Mouse (Mus musculus) cortical plate, adult 2 months (tissue): ENCODE measurements around the gene Klhl1. TPM values are rescaled to one million over a fixed set of nuclear protein-coding genes. Genes with fewer than 3 reads are reported as not detected.
A peak's percentile ranks its signal among the peaks of the same experiment; 100 is the strongest.
"Not testable (repeated sequence)": the region's sequence is repeated elsewhere in the genome, so short reads cannot be mapped to it uniquely, and the experiment has no call there.

Experiments
- H3K27ac ChIP-seq: fragments of 200-500 bp; 2 replicates; pipeline ENCODE4 v1.5.1; 2012; ENCODE audit warnings: low read length, control low read depth, inconsistent platforms; ENCODE audit not compliant: insufficient read depth
- H3K4me1 ChIP-seq: fragments of 200-500 bp; 2 replicates; pipeline ENCODE4 v1.6.1; 2011; ENCODE audit warnings: low read length; ENCODE audit not compliant: control insufficient read depth, insufficient read depth
- H3K4me3 ChIP-seq: fragments of 200-500 bp; 2 replicates; pipeline ENCODE4 v1.5.1; 2011; ENCODE audit warnings: mild to moderate bottlenecking, low read length, control low read depth; ENCODE audit not compliant: insufficient read depth
- CTCF ChIP-seq: fragments of 200-500 bp; IDR thresholded peaks from 2 replicates; pipeline ENCODE4 v1.5.1; 2011; ENCODE audit warnings: mild to moderate bottlenecking, control low read depth, low read length; ENCODE audit not compliant: insufficient read depth; ENCODE audit errors: extremely low read depth
- POLR2A ChIP-seq: fragments of 200-500 bp; IDR thresholded peaks from 2 replicates; pipeline ENCODE4 v1.6.1; 2011; ENCODE audit warnings: mild to moderate bottlenecking, low read length, control low read depth; ENCODE audit not compliant: insufficient read depth; ENCODE audit errors: extremely low read depth
- polyA plus RNA-seq: library from polyadenylated mRNA; depleted of rRNA; stranded (reverse); fragments of >200 nt; gene quantifications from 2 replicates; pipeline ENCODE4 v1.2.3, GENCODE M21; 2012

Klhl1 gene
- polyA plus RNA-seq, 1 experiment = 1.3 TPM

DNA sequence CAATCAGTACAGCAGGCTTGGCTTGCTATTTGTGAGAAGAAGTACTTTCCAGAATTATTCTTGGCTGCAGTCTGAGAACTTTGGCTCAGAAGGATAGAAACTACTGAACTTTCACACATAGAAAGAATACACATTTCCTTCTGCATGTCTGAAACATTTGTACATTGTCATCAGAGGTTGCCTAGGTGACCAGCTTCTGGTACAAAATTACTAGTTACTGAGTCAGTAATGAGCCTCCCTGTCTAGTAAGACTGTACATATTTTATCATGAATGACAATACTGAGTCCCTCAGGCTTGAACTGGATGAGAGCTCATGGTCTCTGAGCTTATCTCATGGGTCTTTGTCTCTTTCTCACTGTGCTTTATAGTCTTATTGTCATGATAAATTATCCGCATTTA, 170.7 kb downstream of the Klhl1 start:
- no peak overlapping the region for H3K27ac ChIP-seq
- H3K4me3 ChIP-seq = no peak overlapping the region
- TF ChIP-seq CTCF (no peak), POLR2A (no peak)
- H3K4me1 ChIP-seq = no peaks in the 10 kb centered on the region

DNA sequence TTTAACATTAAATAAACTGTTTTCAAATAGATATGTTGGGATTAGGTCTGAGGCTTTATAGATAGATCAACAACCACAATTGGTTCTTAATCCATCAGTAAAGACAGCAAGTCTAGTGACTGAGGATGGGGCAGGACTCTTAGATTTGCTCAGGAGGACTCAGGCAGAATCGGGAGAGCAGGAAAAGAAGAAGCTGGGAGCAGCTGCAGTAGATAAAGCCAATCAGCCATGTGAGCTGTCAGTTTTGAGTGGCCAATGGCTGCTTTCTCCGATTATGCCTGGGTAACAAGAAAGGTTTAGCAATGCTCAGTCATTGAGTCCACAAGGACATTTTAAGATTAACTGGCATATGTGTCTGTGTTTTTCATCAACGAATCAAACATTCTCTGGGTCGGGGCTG, 187.8 kb downstream of the Klhl1 start:
- Histone ChIP-seq H3K4me1 (no peaks in the 10 kb centered on the region), H3K27ac (no peak overlapping the region), H3K4me3 (no peak overlapping the region)
- no peak for TF ChIP-seq CTCF
- TF ChIP-seq POLR2A = no peak

DNA sequence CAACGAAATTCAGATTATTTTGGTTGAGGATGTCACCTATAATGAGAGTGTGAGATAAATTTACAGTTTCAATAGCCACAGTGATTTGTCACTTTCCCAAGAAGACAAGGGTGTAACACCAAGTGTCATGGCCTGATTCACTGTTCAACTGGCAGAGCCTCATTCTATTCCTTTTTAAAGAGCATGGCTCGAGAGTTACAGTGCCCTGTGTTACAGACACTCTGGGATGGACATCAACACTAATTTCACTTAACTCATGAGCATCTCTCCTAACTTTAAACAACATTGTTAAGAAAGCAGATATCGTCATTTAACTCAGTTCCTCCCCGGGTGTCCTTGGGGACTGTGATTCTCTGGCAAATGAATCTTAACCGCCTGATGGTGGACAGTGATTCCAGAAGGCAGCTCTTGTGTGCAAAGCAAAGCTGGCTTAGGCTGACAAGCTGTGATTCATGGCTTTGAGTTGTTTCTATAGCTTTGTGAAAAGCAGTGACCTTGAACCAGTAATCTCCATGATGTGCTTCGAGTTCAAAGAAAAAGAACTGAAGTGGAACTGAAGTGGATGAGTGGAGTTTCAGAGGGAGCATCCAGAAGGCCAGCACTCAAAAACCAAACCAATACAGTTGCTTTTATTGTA, 301.0 kb downstream of the Klhl1 start:
- TF ChIP-seq CTCF = no peak
- no peak for TF ChIP-seq POLR2A
- Histone ChIP-seq H3K27ac (no peak overlapping the region), H3K4me3 (no peak overlapping the region), H3K4me1 (no peaks in the 10 kb centered on the region)

- H3K27ac ChIP-seq, H3K4me1 ChIP-seq, H3K4me3 ChIP-seq: not testable (repeated sequence)
Measured at GRCm38 (mm10) chr14:96194795-96195194, 324.1 kb downstream of the Klhl1 start.

DNA sequence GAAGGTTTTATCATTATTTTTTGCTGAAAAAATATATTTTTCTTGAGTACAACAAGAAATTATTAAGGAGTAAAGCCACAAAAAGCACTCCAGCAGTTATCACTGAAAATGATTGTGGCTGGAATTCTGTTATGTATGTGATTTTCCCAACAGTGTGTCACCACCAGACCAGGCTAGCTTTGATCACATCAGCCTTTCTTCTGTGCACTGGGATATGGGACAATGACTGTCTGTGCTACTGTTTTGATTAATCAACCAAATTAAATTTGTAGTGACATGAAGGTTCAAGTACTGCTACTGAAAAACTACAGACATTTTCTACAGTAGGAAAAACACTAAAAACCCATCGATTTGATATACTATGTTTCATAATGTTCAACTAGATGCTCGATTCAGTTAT, 344.4 kb downstream of the Klhl1 start:
- no peak for TF ChIP-seq POLR2A
- TF ChIP-seq CTCF = no peak
- Histone ChIP-seq H3K27ac (no peak overlapping the region), H3K4me3 (no peak overlapping the region), H3K4me1 (no peaks in the 10 kb centered on the region)

- H3K27ac ChIP-seq = no peak overlapping the region
- TF ChIP-seq POLR2A (no peak), CTCF (no peak)
- H3K4me3 ChIP-seq = 0 out of 2 replicates have a peak overlapping the region, but pooled peaks have one; percentile 20
- H3K4me1 ChIP-seq = no peaks in the 10 kb centered on the region
Measured at GRCm38 (mm10) chr14:96143137-96143536, 375.8 kb downstream of the Klhl1 start.

- TF ChIP-seq POLR2A (no peak), CTCF (no peak)
Measured at GRCm38 (mm10) chr14:96140246-96140645, 378.7 kb downstream of the Klhl1 start.

DNA sequence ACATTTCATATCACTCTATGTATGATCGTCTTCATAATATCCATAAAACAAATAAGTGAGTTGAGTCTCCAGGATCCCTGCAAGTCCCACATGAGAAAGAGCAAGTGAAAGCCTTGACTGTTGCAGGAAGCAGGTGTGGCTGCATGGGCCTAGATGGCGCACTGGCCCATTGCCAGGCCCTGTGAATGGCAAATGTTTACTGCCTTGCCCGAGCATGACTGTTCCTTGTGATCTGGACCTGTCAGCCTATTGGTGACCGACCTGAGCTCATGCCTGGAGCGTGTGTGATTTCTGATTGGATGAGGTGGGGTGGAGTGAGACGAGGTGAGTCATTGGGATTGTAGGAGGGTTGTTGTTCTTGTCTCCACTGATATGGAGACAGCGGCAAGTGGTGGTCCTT, 411.5 kb downstream of the Klhl1 start:
- Histone ChIP-seq H3K27ac (no peak overlapping the region), H3K4me1 (no peaks in the 10 kb centered on the region), H3K4me3 (no peak overlapping the region)
- TF ChIP-seq CTCF (no peak), POLR2A (no peak)

More at GRCm38 (mm10) chr14:96140246-96140645, 378.7 kb downstream of the Klhl1 start:
- H3K4me1 ChIP-seq = no peaks in the 10 kb centered on the region
- H3K27ac ChIP-seq = no peak overlapping the region
- H3K4me3 ChIP-seq = no peak overlapping the region

- TF ChIP-seq POLR2A (no peak), CTCF (no peak)
- Histone ChIP-seq H3K4me1 (no peaks in the 10 kb centered on the region), H3K27ac (no peak overlapping the region), H3K4me3 (no peak overlapping the region)
Measured at GRCm38 (mm10) chr14:96081681-96082207, 437.2 kb downstream of the Klhl1 start.

DNA sequence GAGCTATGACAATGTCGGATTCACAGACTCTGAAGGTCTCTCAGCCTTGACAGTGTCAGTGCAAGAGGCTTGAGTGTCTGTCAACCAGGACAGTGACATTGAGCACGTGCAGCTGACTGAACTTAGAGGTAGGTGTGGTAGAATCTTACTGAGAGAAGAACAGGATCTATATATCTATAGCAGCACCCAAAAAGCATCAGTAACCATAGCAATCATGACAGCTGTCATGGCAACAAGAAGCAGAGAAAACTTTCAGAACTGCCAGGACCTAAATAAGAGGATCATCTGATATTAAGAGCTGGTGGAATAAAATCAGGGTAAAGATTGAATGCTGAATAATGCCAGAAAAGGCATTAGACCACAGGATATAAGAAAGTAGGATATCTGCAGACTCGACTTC, 453.0 kb downstream of the Klhl1 start:
- Histone ChIP-seq H3K4me3 (no peak overlapping the region), H3K27ac (0 out of 2 replicates have a peak overlapping the region, but pooled peaks have one; percentile 19), H3K4me1 (peaks cover 2% of the 10 kb centered on the region; the same call in 1 of the 2 replicates)
- no peak for TF ChIP-seq POLR2A
- no peak for TF ChIP-seq CTCF
